Comparison of ENCODE assay signal across 16 mouse cellular contexts in genomic region chr11:44944401-44944800, GRCm38 (mm10).
DNase-seq lines count a peak whose midpoint lies in the region; TF ChIP-seq lines count a peak whose summit lies in the region.
"Had no signal": no experiment of that assay in that cellular context is flagged by ENCODE, and none has a peak within 500 bp of the region (broad histone marks: within the 10 kb centered on the region; RNA-seq: fewer than 3 reads in every experiment).

No protein-coding gene starts in this region.

- TF ChIP-seq POLR2A in myocyte (IDR thresholded peaks at IDR 0.05; ENCODE audit: insufficient read length, low read depth): no peak

- H3ac ChIP-seq in myocyte (ENCODE audit: control insufficient read depth, insufficient read length): no peak overlapping the region

- H3K4me3 ChIP-seq in gastrocnemius, adult 2 months: no peak overlapping the region
- H3K4me3 ChIP-seq in myocyte: no peak overlapping the region
- H3K4me3 ChIP-seq: embryonic facial prominence, embryonic 13.5 days; heart, embryonic 12.5 days; hindbrain, embryonic 15.5 days had no signal

- intact Hi-C loops in gastrocnemius, adult 2 months (cut with DNase I): no loop called here

- H3K27me3 ChIP-seq in myocyte (ENCODE audit: control insufficient read depth, insufficient read depth, insufficient read length): no peaks in the 10 kb centered on the region
- H3K27me3 ChIP-seq: heart, embryonic 12.5 days; hindbrain, embryonic 15.5 days had no signal

- H3K36me3 ChIP-seq in myocyte (ENCODE audit: control insufficient read depth, insufficient read depth): no peaks in the 10 kb centered on the region
- H3K36me3 ChIP-seq: embryonic facial prominence, embryonic 13.5 days; heart, embryonic 12.5 days; hindbrain, embryonic 15.5 days had no signal

- H3K4me2 ChIP-seq in myocyte (ENCODE audit: low read depth): peak overlapping the region; percentile 45
- H3K4me2 ChIP-seq: embryonic facial prominence, embryonic 13.5 days; heart, embryonic 12.5 days; hindbrain, embryonic 15.5 days had no signal

- no peak for DNase-seq in gastrocnemius, adult 2 months
- no peak for DNase-seq in gastrocnemius, postnatal 4 days (ENCODE audit: low spot score in 2 of 2)
- DNase-seq in 3134 (ENCODE audit: extremely low read depth, insufficient read length, low spot score) (peak; percentile 25), NIH3T3 (ENCODE audit: low read depth) (peak; percentile 11)
- DNase-seq in left cerebral cortex, adult 11 months (ENCODE audit: low spot score): no peak
- no peak for DNase-seq in thymus, postnatal 14 days
- DNase-seq: adrenal gland, postnatal 14 days; cerebellum, adult 18-20 months; cerebellum, adult 9-11 months; cerebellum, postnatal 36 days; gastrocnemius, postnatal 10 days; heart, postnatal 36 days had no signal

- TF ChIP-seq CTCF in gastrocnemius, adult 2 months (IDR thresholded peaks at IDR 0.05): no peak

- no peaks in the 10 kb centered on the region for H3K79me2 ChIP-seq in myocyte (ENCODE audit: control insufficient read depth, insufficient read depth)

- H3K27ac ChIP-seq in gastrocnemius, adult 2 months: peak overlapping the region; percentile 12; the same call in 1 of the 2 replicates
- H3K27ac ChIP-seq: embryonic facial prominence, embryonic 13.5 days; hindbrain, embryonic 15.5 days had no signal

TF ChIP-seq in myocyte, 11 proteins besides CTCF, POLR2A, EP300 and RAD21:
- TF ChIP-seq CEBPB (IDR thresholded peaks at IDR 0.05; ENCODE audit: insufficient read depth, poor library complexity, severe bottlenecking) (no peak), MYOD1 (IDR thresholded peaks at IDR 0.05; ENCODE audit: control insufficient read depth in 1 of 3, insufficient read length in 2 of 3, low read depth in 2 of 3) (no peak), TCF12 (IDR thresholded peaks at IDR 0.05; ENCODE audit: insufficient read depth, poor library complexity, severe bottlenecking) (no peak), TCF3 (IDR thresholded peaks at IDR 0.05; ENCODE audit: insufficient read length, low read depth) (no peak), POLR2AphosphoS2 (IDR thresholded peaks at IDR 0.05; ENCODE audit: insufficient read length, low read depth) (no peak), USF1 (IDR thresholded peaks at IDR 0.05; ENCODE audit: low read depth) (no peak), E2F4 (IDR thresholded peaks at IDR 0.05; ENCODE audit: insufficient read depth) (no peak), SRF (IDR thresholded peaks at IDR 0.05; ENCODE audit: control insufficient read depth, insufficient read length, low read depth) (no peak), REST (IDR thresholded peaks at IDR 0.05; ENCODE audit: insufficient read depth, insufficient read length) (no peak), MAX (IDR thresholded peaks at IDR 0.05; ENCODE audit: low read depth) (no peak), MYOG (IDR thresholded peaks at IDR 0.05; ENCODE audit: control insufficient read depth in 1 of 3, insufficient read depth in 1 of 3, insufficient read length in 2 of 3, low read depth in 2 of 3) (no peak)

Comparison
In these comparisons a context has a peak if more than half of its experiments do, and no peak if none do; other contexts are left out.
1. DNase-seq: peak in 3134 (single experiment) and NIH3T3 (single experiment); none in gastrocnemius, adult 2 months (single experiment), gastrocnemius, postnatal 4 days (0 of 2), left cerebral cortex, adult 11 months (single experiment) and thymus, postnatal 14 days (single experiment).